Mouse (Mus musculus) embryonic facial prominence, embryonic 13.5 days (tissue): Measurements from ENCODE around the gene Man2a2. TPM values are rescaled to one million over a fixed set of nuclear protein-coding genes. Genes with fewer than 3 reads are reported as not detected.

ENCODE experiments used
- ATAC-seq: fragments of 200-750 bp; cut with Nextera tagmentation; 2 replicates; pipeline ENCODE4 v1.8.0; 2017; ENCODE audit warnings: low read depth; ENCODE audit not compliant: insufficient number of reproducible peaks, insufficient read depth, low FRiP score, low TSS enrichment
- H3K27ac ChIP-seq: fragments of 300-500 bp; sonication (generic); 2 replicates; pipeline ENCODE4 v1.5.1; 2015; ENCODE audit warnings: moderate library complexity, mild to moderate bottlenecking, inconsistent platforms
- H3K27me3 ChIP-seq: fragments of 300-500 bp; sonication (generic); 2 replicates; pipeline ENCODE4 v1.6.1; 2015; ENCODE audit warnings: mild to moderate bottlenecking, inconsistent platforms
- H3K36me3 ChIP-seq: fragments of 300-500 bp; sonication (generic); 2 replicates; pipeline ENCODE4 v1.6.1; 2015; ENCODE audit warnings: mild to moderate bottlenecking, inconsistent platforms
- H3K4me1 ChIP-seq: fragments of 300-500 bp; sonication (generic); 2 replicates; pipeline ENCODE4 v1.6.1; 2015; ENCODE audit warnings: inconsistent platforms
- H3K4me2 ChIP-seq: fragments of 300-500 bp; sonication (generic); 2 replicates; pipeline ENCODE4 v1.6.1; 2015; ENCODE audit warnings: moderate library complexity, mild to moderate bottlenecking, inconsistent platforms
- H3K4me3 ChIP-seq: fragments of 300-500 bp; sonication (generic); 2 replicates; pipeline ENCODE4 v1.5.1; 2015; ENCODE audit warnings: mild to moderate bottlenecking, inconsistent platforms
- H3K9ac ChIP-seq: fragments of 300-500 bp; sonication (generic); 2 replicates; pipeline ENCODE4 v1.6.1; 2015; ENCODE audit warnings: mild to moderate bottlenecking, inconsistent platforms
- H3K9me3 ChIP-seq: fragments of 300-500 bp; sonication (generic); 2 replicates; pipeline ENCODE4 v1.6.1; 2016; ENCODE audit warnings: inconsistent platforms
- WGBS: fragments of 180-500 bp; shearing (Covaris S2); methylation state at CpG from one replicate; pipeline ENCODE4 v1.1.7; 2015; ENCODE audit warnings: mixed read lengths; 5-methylcytosine and 5-hydroxymethylcytosine counted together
- polyA plus RNA-seq: library from polyadenylated mRNA; unstranded; fragments of >200 nt; fragmentation: Nextera tagmentation; extraction: Ambion mirVana; gene quantifications from 2 replicates; pipeline ENCODE4 v1.2.1, GENCODE M21; 2015

Gene Man2a2
- polyA plus RNA-seq, 1 experiment from 2014 or later = 25.3 TPM

GRCm38 (mm10) chr7:80407712-80408111 is 36.5 kb upstream of the Man2a2 start:
- no peaks in the 10 kb centered on the region for H3K9me3 ChIP-seq
- WGBS = 58% methylated on average over 9 of the region's 9 CpGs
- no peak overlapping the region; the same call in 1 of the 2 replicates for H3K27ac ChIP-seq
- peak; percentile 54 for ATAC-seq
- H3K36me3 ChIP-seq = no peaks in the 10 kb centered on the region
- H3K4me2 ChIP-seq = no peak overlapping the region
- no peak overlapping the region for H3K4me3 ChIP-seq
- no peak overlapping the region for H3K9ac ChIP-seq
- H3K27me3 ChIP-seq = peaks cover 7% of the 10 kb centered on the region; the same call in 1 of the 2 replicates
- peaks cover 14% of the 10 kb centered on the region for H3K4me1 ChIP-seq

GRCm38 (mm10) chr7:80406186-80406585 is 35.0 kb upstream of the Man2a2 start:
- H3K4me1 ChIP-seq = peaks cover 21% of the 10 kb centered on the region
- no peak for ATAC-seq
- peaks cover 7% of the 10 kb centered on the region; the same call in 1 of the 2 replicates for H3K27me3 ChIP-seq
- H3K4me2 ChIP-seq = no peak overlapping the region
- H3K36me3 ChIP-seq = no peaks in the 10 kb centered on the region
- WGBS = 82% methylated on average over 3 of the region's 3 CpGs
- H3K9ac ChIP-seq = no peak overlapping the region
- H3K4me3 ChIP-seq = no peak overlapping the region
- H3K27ac ChIP-seq = no peak overlapping the region
- no peaks in the 10 kb centered on the region for H3K9me3 ChIP-seq

- 67% methylated on average over 9 of the region's 9 CpGs for WGBS
These were observed 34.1 kb upstream of the Man2a2 start, which contains the start of gene Furin for GRCm38 (mm10) chr7:80405188-80405695. TSS of gene Furin (minus strand) at chr7:80405436.

GRCm38 (mm10) chr7:80404101-80404894 is 33.1 kb upstream of the Man2a2 start:
- H3K4me3 ChIP-seq = no peak overlapping the region
- 59% methylated on average over 7 of the region's 7 CpGs for WGBS
- H3K27ac ChIP-seq = peak overlapping the region; percentile 57
- no peak overlapping the region for H3K4me2 ChIP-seq
- H3K36me3 ChIP-seq = no peaks in the 10 kb centered on the region
- H3K9me3 ChIP-seq = no peaks in the 10 kb centered on the region
- ATAC-seq = no peak
- H3K9ac ChIP-seq = 0 out of 2 replicates have a peak overlapping the region, but pooled peaks have one; percentile 27
- peaks cover 7% of the 10 kb centered on the region; the same call in 1 of the 2 replicates for H3K27me3 ChIP-seq
- peaks cover 39% of the 10 kb centered on the region for H3K4me1 ChIP-seq

More at GRCm38 (mm10) chr7:80405188-80405695, 34.1 kb upstream of the Man2a2 start, which contains the start of gene Furin:
- Histone ChIP-seq H3K4me3 (no peak within 1 kb of the TSS), H3K27ac (peak within 1 kb of the TSS; percentile 57), H3K9me3 (no peaks in the 10 kb centered on the region), H3K36me3 (no peaks in the 10 kb centered on the region), H3K9ac (0 out of 2 replicates have a peak within 1 kb of the TSS, but pooled peaks have one; percentile 27), H3K27me3 (peaks cover 7% of the 10 kb centered on the region; the same call in 1 of the 2 replicates), H3K4me2 (no peak within 1 kb of the TSS), H3K4me1 (peaks cover 30% of the 10 kb centered on the region)
- no peak for ATAC-seq

GRCm38 (mm10) chr7:80403551-80403950 is 32.4 kb upstream of the Man2a2 start:
- Histone ChIP-seq H3K9ac (peak overlapping the region; percentile 97; the same call in 1 of the 2 replicates), H3K4me2 (peak overlapping the region; percentile 88), H3K27me3 (peaks cover 7% of the 10 kb centered on the region; the same call in 1 of the 2 replicates), H3K9me3 (no peaks in the 10 kb centered on the region), H3K4me3 (peak overlapping the region; percentile 95), H3K36me3 (no peaks in the 10 kb centered on the region; the same call in 1 of the 2 replicates), H3K27ac (peak overlapping the region; percentile 57), H3K4me1 (peaks cover 47% of the 10 kb centered on the region)
- WGBS = 50% methylated on average over 9 of the region's 9 CpGs
- ATAC-seq = no peak

- no peaks in the 10 kb centered on the region for H3K9me3 ChIP-seq
- H3K9ac ChIP-seq = peak overlapping the region; percentile 97
- peak overlapping the region; percentile 88 for H3K4me2 ChIP-seq
- WGBS = under 1% methylated on average over 48 of the region's 92 CpGs
- H3K36me3 ChIP-seq = peaks cover 7% of the 10 kb centered on the region
- H3K4me1 ChIP-seq = peaks cover 50% of the 10 kb centered on the region
- ATAC-seq = peak; percentile 57
- peak overlapping the region; percentile 95 for H3K4me3 ChIP-seq
- peak overlapping the region; percentile 90 for H3K27ac ChIP-seq
- peaks cover 7% of the 10 kb centered on the region; the same call in 1 of the 2 replicates for H3K27me3 ChIP-seq
These were observed 31.6 kb upstream of the Man2a2 start for GRCm38 (mm10) chr7:80402651-80403321.

- Histone ChIP-seq H3K27me3 (peaks cover 7% of the 10 kb centered on the region; the same call in 1 of the 2 replicates), H3K27ac (peak overlapping the region; percentile 90), H3K9ac (peak overlapping the region; percentile 97), H3K4me1 (peaks cover 50% of the 10 kb centered on the region), H3K4me2 (peak overlapping the region; percentile 88), H3K4me3 (peak overlapping the region; percentile 95), H3K36me3 (peaks cover 15% of the 10 kb centered on the region), H3K9me3 (no peaks in the 10 kb centered on the region)
- under 1% methylated on average over 97 of the region's 102 CpGs for WGBS
- ATAC-seq = no peak; the same call in 1 of the 2 replicates
These were observed 30.9 kb upstream of the Man2a2 start for GRCm38 (mm10) chr7:80401860-80402641.

- ATAC-seq = no peak
- WGBS = 11% methylated on average over 5 of the region's 5 CpGs
These were observed 30.1 kb upstream of the Man2a2 start for GRCm38 (mm10) chr7:80401041-80401859.

GRCm38 (mm10) chr7:80400571-80400970 is 29.4 kb upstream of the Man2a2 start:
- H3K27me3 ChIP-seq = peaks cover 7% of the 10 kb centered on the region; the same call in 1 of the 2 replicates
- peaks cover 27% of the 10 kb centered on the region for H3K36me3 ChIP-seq
- no peaks in the 10 kb centered on the region for H3K9me3 ChIP-seq
- ATAC-seq = no peak
- H3K27ac ChIP-seq = peak overlapping the region; percentile 76; the same call in 1 of the 2 replicates
- H3K4me1 ChIP-seq = peaks cover 50% of the 10 kb centered on the region
- peak overlapping the region; percentile 95 for H3K4me3 ChIP-seq
- WGBS = 57% methylated on average over 6 of the region's 6 CpGs
- peak overlapping the region; percentile 88 for H3K4me2 ChIP-seq
- H3K9ac ChIP-seq = peak overlapping the region; percentile 97

More at GRCm38 (mm10) chr7:80401041-80401859, 30.1 kb upstream of the Man2a2 start:
- H3K27me3 ChIP-seq = peaks cover 7% of the 10 kb centered on the region; the same call in 1 of the 2 replicates
- H3K27ac ChIP-seq = peak overlapping the region; percentile 90
- peak overlapping the region; percentile 88 for H3K4me2 ChIP-seq
- peak overlapping the region; percentile 95 for H3K4me3 ChIP-seq
- H3K4me1 ChIP-seq = peaks cover 50% of the 10 kb centered on the region
- peaks cover 22% of the 10 kb centered on the region for H3K36me3 ChIP-seq
- peak overlapping the region; percentile 97 for H3K9ac ChIP-seq
- no peaks in the 10 kb centered on the region for H3K9me3 ChIP-seq

- peak overlapping the region; percentile 97 for H3K9ac ChIP-seq
- peaks cover 50% of the 10 kb centered on the region for H3K4me1 ChIP-seq
- no peak for ATAC-seq
- H3K4me3 ChIP-seq = peak overlapping the region; percentile 95; the same call in 1 of the 2 replicates
- H3K4me2 ChIP-seq = peak overlapping the region; percentile 88
- H3K36me3 ChIP-seq = peaks cover 32% of the 10 kb centered on the region
- H3K27me3 ChIP-seq = peaks cover 7% of the 10 kb centered on the region; the same call in 1 of the 2 replicates
- H3K9me3 ChIP-seq = no peaks in the 10 kb centered on the region
- WGBS = 49% methylated on average over 5 of the region's 5 CpGs
- peak overlapping the region; percentile 39; the same call in 1 of the 2 replicates for H3K27ac ChIP-seq
These were observed 28.9 kb upstream of the Man2a2 start for GRCm38 (mm10) chr7:80400099-80400498.
